Mouse (Mus musculus) bone marrow, adult 2 months (tissue): ENCODE results near the gene Usp25. TPM values are rescaled to one million over a fixed set of nuclear protein-coding genes. Genes with fewer than 3 reads are reported as not detected.

ENCODE experiments used
- H3K27ac ChIP-seq: fragments of 200-500 bp; 2 replicates; pipeline ENCODE4 v1.5.1; 2012; ENCODE audit warnings: low read depth, mild to moderate bottlenecking, control low read depth, inconsistent platforms, low read length; ENCODE audit not compliant: control insufficient read depth, poor library complexity, insufficient read depth
- H3K4me1 ChIP-seq: fragments of 200-500 bp; 2 replicates; pipeline ENCODE4 v1.6.1; 2011; ENCODE audit warnings: low read length; ENCODE audit not compliant: control insufficient read depth, insufficient read depth
- H3K4me3 ChIP-seq: fragments of 200-500 bp; replicated peaks from 2 replicates; pipeline ENCODE3; 2011; ENCODE audit warnings: mild to moderate bottlenecking, low read depth, low read length, control low read depth; ENCODE audit not compliant: control insufficient read depth
- CTCF ChIP-seq: fragments of 200-500 bp; IDR thresholded peaks from 2 replicates; pipeline ENCODE4 v1.5.1; 2011; ENCODE audit warnings: low read length, control low read depth; ENCODE audit not compliant: control insufficient read depth, insufficient read depth
- POLR2A ChIP-seq: fragments of 200-500 bp; IDR thresholded peaks from 2 replicates; pipeline ENCODE4 v1.6.1; 2011; ENCODE audit warnings: low read depth, mild to moderate bottlenecking, control low read depth, low read length, borderline replicate concordance; ENCODE audit not compliant: control insufficient read depth
- WGBS: fragments of 180-500 bp; shearing (Covaris S2); methylation state at CpG from one replicate; pipeline ENCODE4 v1.1.7; 2018; 5-methylcytosine and 5-hydroxymethylcytosine counted together
- polyA plus RNA-seq: library from polyadenylated mRNA; stranded (reverse); fragments of >200 nt; gene quantifications from 2 replicates; pipeline ENCODE4 v1.2.4, GENCODE M21; 2011; ENCODE audit warnings: low replicate concordance; ENCODE audit not compliant: missing spikeins, insufficient read depth, insufficient read length

Gene Usp25
- polyA plus RNA-seq, 1 experiment = 54.2 TPM

DNA sequence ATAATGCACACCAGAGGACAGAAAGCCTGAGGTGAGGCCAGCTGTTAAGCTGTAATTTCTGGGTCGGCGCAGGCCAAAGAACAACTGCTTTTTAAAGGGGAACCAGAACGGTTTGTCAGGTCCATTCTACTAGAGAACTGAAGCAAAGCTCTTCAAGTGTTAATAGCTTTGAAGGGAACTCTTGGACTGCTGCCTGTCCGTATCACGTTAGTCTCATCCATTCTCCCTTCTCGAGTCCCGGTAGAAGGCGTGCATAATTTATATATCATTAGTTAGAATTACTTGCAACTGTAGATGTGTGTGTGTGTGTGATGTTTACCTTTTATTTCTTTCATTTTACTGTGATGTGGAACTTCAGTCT is 42.6 kb downstream of the Usp25 start:
- Histone ChIP-seq H3K4me3 (no peak overlapping the region), H3K27ac (no peak overlapping the region), H3K4me1 (no peaks in the 10 kb centered on the region)
- TF ChIP-seq POLR2A = no peak
- no peak for TF ChIP-seq CTCF
- WGBS = 92% methylated on average over 8 of the region's 8 CpGs

DNA sequence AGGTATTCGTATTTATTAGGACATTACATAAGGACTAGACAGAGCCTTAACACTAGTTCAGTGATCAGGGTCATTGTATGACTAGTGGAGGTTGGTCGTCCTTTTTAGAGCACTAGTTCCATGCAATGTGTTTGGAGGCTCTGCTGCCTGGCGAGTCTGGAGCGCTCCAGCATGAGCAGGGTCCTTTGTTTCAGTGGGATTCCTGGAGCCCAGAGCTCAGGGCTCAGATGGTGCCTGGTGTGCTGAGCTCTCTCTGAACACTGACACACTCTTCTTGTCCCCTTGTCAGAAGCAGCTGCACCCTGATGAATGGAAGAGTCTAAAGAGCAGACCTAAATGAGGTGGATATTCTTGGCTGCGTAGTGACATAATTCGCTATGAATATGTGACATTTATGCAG is 45.1 kb downstream of the Usp25 start:
- Histone ChIP-seq H3K27ac (no peak overlapping the region), H3K4me1 (no peaks in the 10 kb centered on the region), H3K4me3 (no peak overlapping the region)
- TF ChIP-seq CTCF (no peak), POLR2A (no peak)
- 95% methylated on average over 6 of the region's 6 CpGs for WGBS

GRCm38 (mm10) chr16:77060166-77060565 is 46.7 kb downstream of the Usp25 start:
- 79% methylated on average over 8 of the region's 8 CpGs for WGBS
- Histone ChIP-seq H3K4me1 (no peaks in the 10 kb centered on the region), H3K27ac (no peak overlapping the region), H3K4me3 (no peak overlapping the region)
- TF ChIP-seq CTCF = no peak
- no peak for TF ChIP-seq POLR2A

- H3K4me1 ChIP-seq = no peaks in the 10 kb centered on the region
- H3K27ac ChIP-seq = no peak overlapping the region
- H3K4me3 ChIP-seq = no peak overlapping the region
- WGBS = 96% methylated on average over 1 of the region's 1 CpGs
- TF ChIP-seq CTCF (no peak), POLR2A (no peak)
These were observed 50.4 kb downstream of the Usp25 start for GRCm38 (mm10) chr16:77063916-77064315.

DNA sequence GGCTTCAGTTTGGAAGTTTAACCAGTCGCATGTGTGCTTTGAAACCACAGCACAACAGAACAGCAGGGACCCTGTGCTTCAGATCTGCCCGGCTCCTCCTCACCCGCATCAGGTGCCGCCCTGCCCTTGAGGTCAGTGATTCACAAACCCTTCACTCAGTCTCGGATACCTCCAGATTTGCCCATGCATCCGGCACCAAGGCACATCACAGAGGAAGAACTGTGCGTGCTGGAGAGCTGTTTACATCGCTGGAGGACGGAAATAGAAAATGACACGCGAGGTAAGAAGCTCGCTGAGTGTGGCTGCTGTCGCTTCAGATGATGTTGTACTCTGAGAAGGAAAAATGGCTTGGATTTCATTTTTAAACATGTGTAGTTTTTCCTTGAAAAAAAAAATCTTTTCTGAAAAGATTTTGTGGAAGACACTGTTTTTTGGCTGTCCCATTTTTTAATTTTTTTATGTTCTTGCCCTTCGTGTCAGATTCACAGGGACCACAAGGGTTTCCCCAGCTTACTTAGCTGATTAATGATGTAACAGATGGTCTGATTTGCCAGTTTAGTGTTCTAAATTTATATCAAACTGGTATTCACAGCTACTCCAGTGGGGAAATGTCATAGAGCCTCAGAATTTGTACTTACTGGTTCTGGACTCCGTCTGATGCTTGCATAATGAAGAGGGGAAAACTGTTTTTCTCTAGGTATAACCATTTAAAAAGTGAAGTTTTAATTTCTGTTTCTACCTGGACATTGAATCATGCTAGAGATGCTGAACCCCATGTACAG is 63.6 kb downstream of the Usp25 start:
- 91% methylated on average over 15 of the region's 15 CpGs for WGBS
- Histone ChIP-seq H3K27ac (no peak overlapping the region), H3K4me3 (no peak overlapping the region), H3K4me1 (no peaks in the 10 kb centered on the region)
- no peak for TF ChIP-seq CTCF
- no peak for TF ChIP-seq POLR2A

DNA sequence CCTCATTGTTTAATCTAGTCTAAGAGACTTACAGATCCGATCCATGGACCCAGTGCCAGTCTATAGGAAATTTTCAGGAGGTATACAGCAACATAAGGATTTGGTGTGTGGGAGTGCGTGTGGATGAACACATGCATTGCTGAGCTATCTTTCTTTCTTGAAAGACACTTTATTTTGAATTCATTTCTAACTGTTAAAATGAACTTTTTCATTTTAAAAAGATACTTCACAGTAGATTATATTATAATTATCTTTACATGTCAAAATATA is 64.2 kb downstream of the Usp25 start:
- H3K4me1 ChIP-seq = no peaks in the 10 kb centered on the region
- no peak overlapping the region for H3K4me3 ChIP-seq
- no peak overlapping the region for H3K27ac ChIP-seq
- TF ChIP-seq CTCF (no peak), POLR2A (no peak)
- WGBS = 91% methylated on average over 2 of the region's 2 CpGs

- WGBS = 30% methylated on average over 2 of the region's 2 CpGs
- no peak overlapping the region for H3K4me3 ChIP-seq
- TF ChIP-seq CTCF (no peak), POLR2A (no peak)
- H3K4me1 ChIP-seq = no peaks in the 10 kb centered on the region
- no peak overlapping the region for H3K27ac ChIP-seq
These were observed 70.6 kb downstream of the Usp25 start for GRCm38 (mm10) chr16:77084071-77084470.

DNA sequence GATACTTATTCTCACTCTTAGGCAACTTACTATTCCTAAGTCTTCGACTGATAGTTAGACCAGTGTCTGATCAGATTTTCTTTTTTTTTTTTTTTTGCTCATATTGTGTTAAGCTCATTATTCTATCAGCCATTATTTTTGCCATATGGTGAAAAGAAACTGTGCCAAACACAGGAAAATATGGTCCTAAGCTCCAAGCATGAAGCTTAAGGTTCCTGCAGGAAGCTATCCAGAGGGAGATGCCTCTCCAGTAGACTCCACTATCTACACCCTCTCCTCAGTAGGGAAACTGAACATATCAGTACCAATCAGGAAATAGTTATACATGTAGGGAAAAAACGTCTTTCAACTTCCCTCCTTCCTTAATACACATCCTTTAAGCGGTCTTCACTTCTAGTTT is 76.3 kb downstream of the Usp25 start:
- TF ChIP-seq CTCF (no peak), POLR2A (no peak)
- H3K27ac ChIP-seq = no peak overlapping the region
- no peaks in the 10 kb centered on the region for H3K4me1 ChIP-seq
- WGBS = 87% methylated on average over 3 of the region's 3 CpGs
- no peak overlapping the region for H3K4me3 ChIP-seq

GRCm38 (mm10) chr16:77093526-77093925 is 80.0 kb downstream of the Usp25 start:
- Histone ChIP-seq H3K4me1 (no peaks in the 10 kb centered on the region), H3K27ac (no peak overlapping the region), H3K4me3 (no peak overlapping the region)
- TF ChIP-seq CTCF = no peak
- TF ChIP-seq POLR2A = no peak
- 87% methylated on average over 9 of the region's 9 CpGs for WGBS
